Mouse (Mus musculus) thymus, adult 2 months (tissue): Measurements from ENCODE around the gene Thrb.

Experiments used
- CTCF ChIP-seq: fragments of 200-500 bp; IDR thresholded peaks from 2 replicates; pipeline ENCODE4 v1.5.1; 2012; ENCODE audit warnings: mild to moderate bottlenecking, control low read depth, low read length, moderate library complexity, borderline replicate concordance; ENCODE audit not compliant: control insufficient read depth, poor library complexity, insufficient read depth; ENCODE audit errors: extremely low read depth
- POLR2A ChIP-seq: fragments of 200-500 bp; IDR thresholded peaks from 2 replicates; pipeline ENCODE4 v1.6.1; 2012; ENCODE audit warnings: mild to moderate bottlenecking, low read length, control low read depth, moderate library complexity; ENCODE audit not compliant: control insufficient read depth, poor library complexity, insufficient read depth; ENCODE audit errors: extremely low read depth

DNA sequence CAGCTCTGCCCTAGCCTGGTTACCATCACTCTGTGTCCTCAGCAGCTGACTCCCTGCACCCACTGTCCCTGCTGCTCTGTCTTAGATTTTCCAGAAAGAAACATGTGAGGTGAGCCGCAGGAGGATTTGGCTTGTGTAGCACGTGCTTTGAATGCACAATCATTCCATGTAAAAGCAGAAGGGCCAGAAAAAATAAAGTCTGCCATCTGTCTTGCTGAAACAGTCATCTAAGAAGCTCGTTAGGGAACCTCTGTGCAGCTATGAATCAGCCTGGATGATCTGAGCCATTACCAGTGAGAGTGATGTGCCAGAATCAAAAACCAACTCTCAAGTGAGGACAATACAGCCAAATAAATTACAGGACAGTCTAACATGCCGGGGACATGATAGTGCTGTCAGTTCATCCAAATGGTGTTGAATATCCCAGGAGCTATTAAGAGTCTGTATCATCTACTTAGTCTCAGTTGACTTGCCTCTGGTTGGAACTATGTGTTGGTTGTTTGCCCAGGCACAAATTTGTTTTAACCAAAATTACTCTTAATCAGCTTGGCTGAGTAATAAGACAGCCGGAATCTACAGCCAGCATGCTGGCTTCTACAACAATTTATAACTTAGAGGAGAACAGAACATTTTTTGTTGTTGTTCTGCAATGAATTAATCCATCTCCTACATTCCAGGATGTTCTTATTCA is 402.2 kb downstream of the Thrb start:
- TF ChIP-seq POLR2A (no peak), CTCF (no peak)
